Mouse (Mus musculus): ENCODE measurements around the gene Spred3. TPM values are rescaled to one million over a fixed set of nuclear protein-coding genes. Genes with fewer than 3 reads are reported as not detected.
A peak's percentile ranks its signal among the peaks of the same experiment; 100 is the strongest.

Gene Spred3
- total and polyA plus RNA-seq, 3 experiments = 1.6 to 6.6 (median 3.3) TPM

DNA sequence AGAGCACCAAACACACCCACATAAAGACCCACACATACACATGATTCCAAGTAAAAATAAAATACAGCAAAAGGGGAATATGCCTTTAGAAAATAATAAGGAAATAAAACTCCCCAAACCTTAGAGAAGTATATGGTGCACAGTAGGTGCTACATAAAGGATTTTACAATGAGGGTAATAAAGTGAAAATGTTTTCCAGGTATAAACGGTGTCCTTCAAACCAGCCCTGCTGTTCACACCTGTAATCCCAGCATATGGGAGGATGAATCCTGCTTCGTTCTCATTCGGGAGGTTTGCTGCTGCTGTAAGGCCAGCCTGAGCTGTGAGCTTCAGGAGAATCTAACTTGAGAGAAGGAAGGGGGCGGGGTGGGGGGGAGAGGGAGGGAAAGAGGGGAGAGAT, 36.0 kb downstream of the Spred3 start (continued):
- no peak for TF ChIP-seq CHD1 (IDR thresholded peaks at IDR 0.05; ENCODE audit: low read depth, low read length)
- no peak for TF ChIP-seq EP300 (IDR thresholded peaks at IDR 0.05; ENCODE audit: low read length)
- TF ChIP-seq BHLHE40 (IDR thresholded peaks at IDR 0.05; ENCODE audit: low read depth, low read length) = no peak
- no peak for TF ChIP-seq HCFC1 (IDR thresholded peaks at IDR 0.05; ENCODE audit: low read depth, low read length)

GRCm38 (mm10) chr7:29128725-29129124, 41.5 kb downstream of the Spred3 start:
- in situ Hi-C loops (cut with MboI; ENCODE audit: low pct_ligation_motif_present, low pct_unique_long_range_greater_than_20kb, low sequenced_read_pairs) (no loop called here), dilution Hi-C loops (cut with MboI; ENCODE audit: extremely low pct_ligation_motif_present, extremely low pct_unique_long_range_greater_than_20kb, low sequenced_read_pairs) (no loop called here)
- peak; percentile 32 to 76; a peak in 3 of 4 replicates for TF ChIP-seq CTCF (conservative IDR thresholded peaks at IDR 0.05 in 1 of 2, IDR thresholded peaks at IDR 0.05 in 1 of 2; ENCODE audit: low read depth in 2 of 2, low read length in 2 of 2)
- peak; percentile 41; the same call in 1 of the 2 replicates for TF ChIP-seq MEF2A (IDR thresholded peaks at IDR 0.05; ENCODE audit: borderline replicate concordance, low read depth, low read length)
- no peak for TF ChIP-seq E2F4 (IDR thresholded peaks at IDR 0.05; ENCODE audit: insufficient replicate concordance, low read depth, low read length)
- peak; percentile 80 for TF ChIP-seq SMC3 (IDR thresholded peaks at IDR 0.05; ENCODE audit: low read depth, low read length)
- TF ChIP-seq JUN (IDR thresholded peaks at IDR 0.05; ENCODE audit: insufficient read depth, low read depth, low read length) = no peak
- no peak for TF ChIP-seq TCF12 (IDR thresholded peaks at IDR 0.05; ENCODE audit: low read depth, low read length)
- no peak for TF ChIP-seq ZKSCAN1 (IDR thresholded peaks at IDR 0.05; ENCODE audit: borderline replicate concordance, low read depth, low read length)
- TF ChIP-seq IRF4 (IDR thresholded peaks at IDR 0.05; ENCODE audit: low read depth, low read length) = peak; percentile 31; the same call in 1 of the 2 replicates
- 0 out of 2 replicates have a peak, but pooled peaks have one; percentile 28 for TF ChIP-seq MYC (IDR thresholded peaks at IDR 0.05; ENCODE audit: low read depth, low read length)
- TF ChIP-seq ZC3H11A (IDR thresholded peaks at IDR 0.05; ENCODE audit: low read depth, low read length) = peak; percentile 45
- TF ChIP-seq RAD21 (IDR thresholded peaks at IDR 0.05; ENCODE audit: low read depth, low read length) = peak; percentile 74
- Histone ChIP-seq H3K36me3 (replicated peaks in 1 of 2; ENCODE audit: control insufficient read depth in 1 of 2, insufficient read depth in 1 of 2, low read length in 1 of 2) (no peaks in the 10 kb centered on the region), H3K27ac (ENCODE audit: insufficient read depth, low read depth) (no peak overlapping the region), H3K79me2 (replicated peaks; ENCODE audit: control insufficient read depth, extremely low read depth, insufficient read depth, poor library complexity, severe bottlenecking) (no peaks in the 10 kb centered on the region), H3K27me3 (replicated peaks) (peaks cover 2% of the 10 kb centered on the region), H3K9me3 (replicated peaks; ENCODE audit: low read length) (no peaks in the 10 kb centered on the region), H3K4me3 (replicated peaks in 1 of 3; ENCODE audit: low read depth in 2 of 3, low read length in 2 of 3, poor library complexity in 1 of 3) (no peak overlapping the region), H3K9ac (ENCODE audit: insufficient read depth, low read depth) (no peak overlapping the region), H3K4me2 (ENCODE audit: insufficient read depth, low read depth, poor library complexity, severe bottlenecking) (no peak overlapping the region), H3K4me1 (ENCODE audit: control insufficient read depth in 1 of 2, insufficient read depth in 2 of 2) (peaks cover 0 to 28% of the 10 kb centered on the region in 2 experiments; a peak in 2 of 4 replicates)
- peak; percentile 48 for DNase-seq (ENCODE audit: extremely low read depth)

GRCm38 (mm10) chr7:29126173-29126915, 43.9 kb downstream of the Spred3 start:
- Histone ChIP-seq H3K27ac (ENCODE audit: insufficient read depth, low read depth) (no peak overlapping the region), H3K9me3 (replicated peaks; ENCODE audit: low read length) (no peaks in the 10 kb centered on the region), H3K4me1 (ENCODE audit: control insufficient read depth in 1 of 2, insufficient read depth in 2 of 2) (peaks cover 0 to 32% of the 10 kb centered on the region in 2 experiments; a peak in 2 of 4 replicates), H3K4me2 (ENCODE audit: insufficient read depth, low read depth, poor library complexity, severe bottlenecking) (no peak overlapping the region), H3K79me2 (replicated peaks; ENCODE audit: control insufficient read depth, extremely low read depth, insufficient read depth, poor library complexity, severe bottlenecking) (no peaks in the 10 kb centered on the region), H3K9ac (ENCODE audit: insufficient read depth, low read depth) (no peak overlapping the region), H3K4me3 (replicated peaks in 1 of 3; ENCODE audit: low read depth in 2 of 3, low read length in 2 of 3, poor library complexity in 1 of 3) (no peak overlapping the region), H3K36me3 (replicated peaks in 1 of 2; ENCODE audit: control insufficient read depth in 1 of 2, insufficient read depth in 1 of 2, low read length in 1 of 2) (no peaks in the 10 kb centered on the region), H3K27me3 (replicated peaks) (peaks cover 3% of the 10 kb centered on the region)
- in situ Hi-C loops (cut with MboI; ENCODE audit: low pct_ligation_motif_present, low pct_unique_long_range_greater_than_20kb, low sequenced_read_pairs) = no loop called here
- TF ChIP-seq USF2 (conservative IDR thresholded peaks at IDR 0.05; ENCODE audit: low read depth, low read length) (peak; percentile 58), RAD21 (IDR thresholded peaks at IDR 0.05; ENCODE audit: low read depth, low read length) (peak; percentile 94), JUN (IDR thresholded peaks at IDR 0.05; ENCODE audit: insufficient read depth, low read depth, low read length) (no peak), PAX5 (IDR thresholded peaks at IDR 0.05; ENCODE audit: low read length) (no peak), ZC3H11A (IDR thresholded peaks at IDR 0.05; ENCODE audit: low read depth, low read length) (peak; percentile 23; the same call in 1 of the 2 replicates), ETS1 (conservative IDR thresholded peaks at IDR 0.05; ENCODE audit: low read depth, low read length) (no peak), MYC (IDR thresholded peaks at IDR 0.05; ENCODE audit: low read depth, low read length) (peak; percentile 99), MXI1 (IDR thresholded peaks at IDR 0.05; ENCODE audit: low read depth, low read length) (peak; percentile 96), MAX (IDR thresholded peaks at IDR 0.05; ENCODE audit: low read length) (peak; percentile 99), SMC3 (IDR thresholded peaks at IDR 0.05; ENCODE audit: low read depth, low read length) (peak; percentile 81), E2F4 (IDR thresholded peaks at IDR 0.05; ENCODE audit: insufficient replicate concordance, low read depth, low read length) (no peak), MEF2A (IDR thresholded peaks at IDR 0.05; ENCODE audit: borderline replicate concordance, low read depth, low read length) (peak; percentile 39; the same call in 1 of the 2 replicates), CTCF (conservative IDR thresholded peaks at IDR 0.05 in 1 of 2, IDR thresholded peaks at IDR 0.05 in 1 of 2; ENCODE audit: low read depth in 2 of 2, low read length in 2 of 2) (peak; percentile 92 to 93), SIN3A (IDR thresholded peaks at IDR 0.05; ENCODE audit: low read length) (peak; percentile 88), KAT2A (IDR thresholded peaks at IDR 0.05; ENCODE audit: insufficient replicate concordance, low read length) (no peak), ZKSCAN1 (IDR thresholded peaks at IDR 0.05; ENCODE audit: borderline replicate concordance, low read depth, low read length) (no peak), MAZ (IDR thresholded peaks at IDR 0.05; ENCODE audit: low read depth, low read length) (0 out of 2 replicates have a peak, but pooled peaks have one; percentile 31), TCF12 (IDR thresholded peaks at IDR 0.05; ENCODE audit: low read depth, low read length) (0 out of 2 replicates have a peak, but pooled peaks have one; percentile 10), USF1 (IDR thresholded peaks at IDR 0.05; ENCODE audit: low read depth, low read length) (peak; percentile 69), BHLHE40 (IDR thresholded peaks at IDR 0.05; ENCODE audit: low read depth, low read length) (peak; percentile 71)
- DNase-seq (ENCODE audit: extremely low read depth) = peak; percentile 88
- dilution Hi-C loops (cut with MboI; ENCODE audit: extremely low pct_ligation_motif_present, extremely low pct_unique_long_range_greater_than_20kb, low sequenced_read_pairs) = no loop called here
